Mouse (Mus musculus) liver, embryonic 11.5 days (tissue): ENCODE results near the gene Gm49337. TPM values are rescaled to one million over a fixed set of nuclear protein-coding genes. Genes with fewer than 3 reads are reported as not detected.
A peak's percentile ranks its signal among the peaks of the same experiment; 100 is the strongest.

Experiments
- ATAC-seq: fragments of 200-750 bp; cut with Nextera tagmentation; replicated peaks from 2 replicates; pipeline ENCODE4 v1.8.0; 2017; ENCODE audit warnings: moderate number of reproducible peaks, mild to moderate bottlenecking, moderate TSS enrichment, moderate library complexity; ENCODE audit not compliant: low FRiP score
- DNase-seq: peaks from one replicate; pipeline ENCODE4 v3.0.0-alpha.2; 2017; ENCODE audit warnings: low spot score
- H3K27ac ChIP-seq: fragments of 300-500 bp; sonication (generic); 2 replicates; pipeline ENCODE4 v1.5.1; 2014; ENCODE audit warnings: mild to moderate bottlenecking, low read depth, low read length, control low read depth
- H3K27me3 ChIP-seq: fragments of 300-500 bp; sonication (generic); replicated peaks from 2 replicates; pipeline ENCODE4 v1.6.1; 2014; ENCODE audit warnings: low read length, mixed read lengths; ENCODE audit not compliant: control insufficient read depth, insufficient read depth
- H3K36me3 ChIP-seq: fragments of 300-500 bp; sonication (generic); 2 replicates; pipeline ENCODE4 v1.6.1; 2014; ENCODE audit warnings: mild to moderate bottlenecking, low read length, moderate library complexity, mixed read lengths; ENCODE audit not compliant: control insufficient read depth, insufficient read depth
- H3K4me1 ChIP-seq: fragments of 300-500 bp; sonication (generic); replicated peaks from 2 replicates; pipeline ENCODE4 v1.6.1; 2014; ENCODE audit warnings: low read length, mixed read lengths; ENCODE audit not compliant: control insufficient read depth, insufficient read depth
- H3K4me2 ChIP-seq: fragments of 300-500 bp; sonication (generic); 2 replicates; pipeline ENCODE4 v1.6.1; 2014; ENCODE audit warnings: mild to moderate bottlenecking, control low read depth, moderate library complexity
- H3K4me3 ChIP-seq: fragments of 300-500 bp; sonication (generic); 2 replicates; pipeline ENCODE4 v1.5.1; 2014; ENCODE audit warnings: low read depth, low read length, control low read depth
- H3K9ac ChIP-seq: fragments of 300-500 bp; sonication (generic); 2 replicates; pipeline ENCODE4 v1.6.1; 2014; ENCODE audit warnings: low read depth, low read length, control low read depth
- H3K9me3 ChIP-seq: fragments of 300-500 bp; sonication (generic); 2 replicates; pipeline ENCODE4 v1.6.1; 2016; ENCODE audit warnings: low read length, inconsistent platforms, mixed read lengths; ENCODE audit not compliant: control insufficient read depth
- WGBS: fragments of 180-500 bp; shearing (Covaris S2); extraction: QIAGEN DNeasy Blood & Tissue Kit; methylation state at CpG from one replicate; pipeline ENCODE4 v1.1.7; 2014; 5-methylcytosine and 5-hydroxymethylcytosine counted together
- polyA plus RNA-seq: library from polyadenylated mRNA; unstranded; fragments of >200 nt; fragmentation: Nextera tagmentation; extraction: Ambion mirVana; gene quantifications from 2 replicates; pipeline ENCODE4 v1.2.1, GENCODE M21; 2014

The Gm49337 gene
- polyA plus RNA-seq, 1 experiment from 2014 or later, result not detected

GRCm38 (mm10) chr4:116168617-116169352, 4.4 kb upstream of the Gm49337 start:
- H3K4me2 ChIP-seq, result no peak overlapping the region
- no peak overlapping the region for H3K4me3 ChIP-seq
- H3K27me3 ChIP-seq, result no peaks in the 10 kb centered on the region
- 73% methylated on average over 7 of the region's 8 CpGs for WGBS
- no peak; the same call in 1 of the 2 replicates for ATAC-seq
- H3K27ac ChIP-seq, result no peak overlapping the region
- H3K4me1 ChIP-seq, result no peaks in the 10 kb centered on the region; the same call in 1 of the 2 replicates
- no peak for DNase-seq
- H3K36me3 ChIP-seq, result no peaks in the 10 kb centered on the region
- no peak overlapping the region for H3K9ac ChIP-seq
- no peaks in the 10 kb centered on the region for H3K9me3 ChIP-seq

DNA sequence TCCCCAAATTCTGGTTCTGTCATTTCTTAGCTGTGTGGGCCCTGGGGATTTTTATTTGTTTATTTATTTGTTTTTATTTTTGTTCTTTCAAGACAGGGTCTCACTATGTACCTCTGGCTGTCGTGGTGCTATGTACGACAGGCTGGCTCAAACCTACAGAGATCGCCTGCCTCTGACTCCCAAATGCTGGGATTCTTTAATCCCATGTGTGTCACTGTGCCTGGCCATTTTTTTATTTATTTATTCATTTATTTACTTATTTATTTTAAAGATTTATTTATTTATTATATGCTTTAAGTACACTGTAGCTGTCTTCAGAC, 3.9 kb upstream of the Gm49337 start:
- Histone ChIP-seq H3K4me2 (no peak overlapping the region), H3K36me3 (no peaks in the 10 kb centered on the region), H3K27me3 (no peaks in the 10 kb centered on the region), H3K9me3 (no peaks in the 10 kb centered on the region), H3K9ac (no peak overlapping the region), H3K4me1 (peaks cover 2% of the 10 kb centered on the region), H3K4me3 (no peak overlapping the region), H3K27ac (no peak overlapping the region)
- DNase-seq, result no peak
- no peak for ATAC-seq
- WGBS, result 66% methylated on average over 3 of the region's 3 CpGs

DNA sequence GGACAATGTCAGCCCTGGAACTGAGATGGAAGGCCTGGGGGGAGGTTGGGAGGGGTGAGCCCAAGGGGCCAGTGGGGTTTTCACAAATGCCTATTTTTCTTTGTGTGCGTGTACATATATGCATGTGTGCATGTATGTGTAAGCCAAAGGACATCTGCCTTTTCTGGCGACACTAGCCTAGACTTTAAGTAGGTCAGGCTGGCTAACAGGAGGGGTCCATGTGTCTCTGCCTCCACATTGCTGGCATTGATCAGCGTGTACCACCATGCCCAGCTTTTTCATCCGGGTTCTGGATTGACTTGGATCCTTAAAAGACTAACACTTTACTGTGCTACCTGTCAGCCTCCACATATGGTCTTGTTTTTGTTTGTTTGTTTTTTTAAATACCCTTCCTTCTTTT, 568 bp downstream of the Gm49337 start:
- H3K9ac ChIP-seq, result no peak overlapping the region
- no peak overlapping the region for H3K4me3 ChIP-seq
- WGBS, result 84% methylated on average over 4 of the region's 4 CpGs
- no peaks in the 10 kb centered on the region for H3K9me3 ChIP-seq
- no peak overlapping the region for H3K27ac ChIP-seq
- H3K4me1 ChIP-seq, result peaks cover 27% of the 10 kb centered on the region
- H3K27me3 ChIP-seq, result no peaks in the 10 kb centered on the region
- no peak for DNase-seq
- no peak for ATAC-seq
- H3K36me3 ChIP-seq, result no peaks in the 10 kb centered on the region
- no peak overlapping the region for H3K4me2 ChIP-seq

DNA sequence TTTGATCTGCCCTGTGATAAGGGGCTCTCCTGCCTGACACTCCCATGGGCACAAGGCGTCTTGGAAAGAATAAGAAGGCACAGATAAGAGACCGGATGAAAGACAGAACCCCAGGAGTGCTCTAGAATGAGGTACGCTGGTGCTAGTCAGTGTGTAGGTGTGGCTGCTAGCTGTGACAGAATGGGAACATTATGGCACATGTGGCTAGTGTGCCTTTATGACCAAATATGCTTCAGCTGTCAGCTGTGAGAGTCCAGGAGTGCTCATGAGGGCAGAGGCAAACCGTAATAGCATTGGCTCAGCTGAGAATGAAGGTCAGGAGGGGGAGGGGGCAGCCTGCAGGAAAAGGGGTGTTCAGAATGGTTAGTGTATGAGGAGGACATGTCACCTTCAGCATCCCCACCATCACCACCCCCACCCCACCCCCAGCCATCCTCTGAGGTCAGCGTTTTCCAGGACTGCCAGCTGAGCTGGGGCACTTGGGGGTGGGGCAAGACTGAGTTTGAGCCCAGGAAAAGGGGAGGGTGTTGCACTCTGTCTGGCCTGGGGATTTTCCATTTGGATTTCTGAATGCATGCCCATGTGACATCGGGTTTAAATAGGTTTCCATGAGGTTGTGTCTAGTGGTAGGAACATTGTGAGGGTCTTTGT, 1.4 kb downstream of the Gm49337 start:
- no peak overlapping the region for H3K27ac ChIP-seq
- peaks cover 2% of the 10 kb centered on the region; the same call in 1 of the 2 replicates for H3K27me3 ChIP-seq
- no peak overlapping the region for H3K4me2 ChIP-seq
- ATAC-seq (no peak), DNase-seq (no peak)
- H3K4me3 ChIP-seq, result no peak overlapping the region
- 40% methylated on average over 6 of the region's 6 CpGs for WGBS
- H3K9me3 ChIP-seq, result no peaks in the 10 kb centered on the region
- no peaks in the 10 kb centered on the region for H3K36me3 ChIP-seq
- no peak overlapping the region for H3K9ac ChIP-seq
- H3K4me1 ChIP-seq, result peaks cover 27% of the 10 kb centered on the region

DNA sequence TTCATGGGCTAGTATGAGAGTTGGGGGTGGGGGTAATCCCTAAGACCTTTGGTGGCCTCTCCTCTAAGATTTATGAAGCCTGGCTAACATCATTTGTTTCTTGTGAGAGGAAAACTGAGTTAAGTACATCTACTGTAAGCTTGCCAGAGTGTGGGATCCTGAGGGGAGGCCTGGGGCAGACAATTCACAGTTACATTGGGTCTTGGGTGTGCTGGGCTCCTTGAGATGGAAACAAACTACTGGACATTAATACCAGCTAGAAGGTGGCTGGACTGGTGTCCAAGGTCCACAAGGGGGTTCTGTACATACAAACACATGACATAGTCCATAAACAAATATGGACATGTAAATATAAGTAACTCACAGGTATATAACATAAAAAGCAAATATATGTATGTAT, 2.0 kb downstream of the Gm49337 start:
- Histone ChIP-seq H3K9ac (0 out of 2 replicates have a peak overlapping the region, but pooled peaks have one; percentile 14), H3K36me3 (no peaks in the 10 kb centered on the region), H3K9me3 (no peaks in the 10 kb centered on the region), H3K4me1 (peaks cover 27% of the 10 kb centered on the region), H3K4me2 (no peak overlapping the region; the same call in 1 of the 2 replicates), H3K4me3 (no peak overlapping the region), H3K27me3 (peaks cover 2% of the 10 kb centered on the region; the same call in 1 of the 2 replicates), H3K27ac (no peak overlapping the region)
- DNase-seq, result no peak
- ATAC-seq, result no peak

DNA sequence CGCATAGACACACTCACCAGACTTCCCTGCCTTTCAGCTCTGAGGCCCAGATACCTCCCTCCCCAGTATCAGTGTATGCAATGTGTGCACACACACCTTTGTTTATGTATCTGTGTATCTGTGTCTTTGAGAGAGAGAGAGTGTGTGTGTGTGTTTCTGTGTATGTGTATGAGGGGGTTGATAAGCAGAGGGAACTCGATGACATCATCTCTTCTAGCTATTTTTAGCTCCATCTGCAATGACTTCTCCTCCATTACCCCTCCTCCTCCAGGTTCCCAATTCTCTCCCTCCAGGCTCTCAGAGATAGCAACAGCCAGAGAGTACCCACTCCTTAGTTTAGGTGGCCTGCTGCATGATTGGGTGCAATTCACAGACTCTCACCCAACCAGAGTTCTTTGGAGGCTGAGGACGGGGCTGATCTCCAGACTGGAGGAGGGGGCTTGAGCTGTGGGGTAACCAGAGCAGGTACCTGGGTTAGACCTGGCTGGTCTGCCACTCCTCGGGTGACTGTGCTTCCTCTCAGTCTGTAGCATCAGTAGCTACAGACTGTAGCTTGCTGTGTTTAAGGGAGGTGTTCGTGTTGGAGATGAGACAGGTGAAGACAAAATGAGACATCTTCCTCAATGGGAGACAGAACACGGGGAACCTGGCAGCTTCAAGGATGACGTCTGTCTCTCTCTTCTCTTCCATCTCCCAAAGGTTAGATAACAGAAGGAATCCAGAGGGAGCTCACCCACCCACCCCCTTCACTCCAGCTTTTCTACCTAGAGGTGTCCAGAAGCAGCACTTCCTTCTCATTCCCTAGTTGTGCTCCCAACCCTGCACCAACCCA, 2.7 kb downstream of the Gm49337 start:
- H3K36me3 ChIP-seq, result no peaks in the 10 kb centered on the region
- peaks cover 2% of the 10 kb centered on the region; the same call in 1 of the 2 replicates for H3K27me3 ChIP-seq
- peak overlapping the region; percentile 49 for H3K4me2 ChIP-seq
- H3K4me3 ChIP-seq, result no peak overlapping the region
- H3K9ac ChIP-seq, result peak overlapping the region; percentile 30; the same call in 1 of the 2 replicates
- H3K9me3 ChIP-seq, result no peaks in the 10 kb centered on the region
- DNase-seq (no peak), ATAC-seq (peak; percentile 89)
- 33% methylated on average over 7 of the region's 7 CpGs for WGBS
- peaks cover 27% of the 10 kb centered on the region for H3K4me1 ChIP-seq
- H3K27ac ChIP-seq, result peak overlapping the region; percentile 45; the same call in 1 of the 2 replicates

DNA sequence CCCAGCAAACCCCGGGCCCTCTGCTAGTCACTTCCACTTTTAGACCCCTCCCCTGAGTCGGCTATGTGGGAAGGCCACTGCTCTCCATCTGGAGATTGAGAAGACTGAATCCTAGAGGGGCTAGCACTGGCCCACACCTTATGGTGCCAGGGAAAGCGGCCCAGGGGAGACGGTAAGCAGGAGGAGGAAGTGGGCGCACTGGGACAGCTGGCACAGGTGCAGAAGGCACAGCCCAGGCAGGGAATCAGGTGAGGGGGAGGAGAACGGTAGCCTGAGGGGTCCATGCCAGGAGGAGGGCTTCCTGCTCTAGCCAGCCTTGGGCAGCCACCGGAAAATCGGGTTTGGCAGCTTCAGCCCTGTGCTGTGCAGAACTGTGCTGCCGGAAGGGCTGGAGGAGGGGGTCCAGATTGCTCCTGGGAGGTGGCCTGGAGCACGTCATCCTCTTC, 3.4 kb downstream of the Gm49337 start:
- DNase-seq, result no peak
- WGBS, result 13% methylated on average over 10 of the region's 10 CpGs
- Histone ChIP-seq H3K4me3 (0 out of 2 replicates have a peak overlapping the region, but pooled peaks have one; percentile 14), H3K27me3 (peaks cover 2% of the 10 kb centered on the region; the same call in 1 of the 2 replicates), H3K4me2 (peak overlapping the region; percentile 49), H3K9me3 (no peaks in the 10 kb centered on the region), H3K27ac (peak overlapping the region; percentile 45; the same call in 1 of the 2 replicates), H3K36me3 (no peaks in the 10 kb centered on the region), H3K9ac (no peak overlapping the region), H3K4me1 (peaks cover 27% of the 10 kb centered on the region)
- peak; percentile 24 for ATAC-seq

DNA sequence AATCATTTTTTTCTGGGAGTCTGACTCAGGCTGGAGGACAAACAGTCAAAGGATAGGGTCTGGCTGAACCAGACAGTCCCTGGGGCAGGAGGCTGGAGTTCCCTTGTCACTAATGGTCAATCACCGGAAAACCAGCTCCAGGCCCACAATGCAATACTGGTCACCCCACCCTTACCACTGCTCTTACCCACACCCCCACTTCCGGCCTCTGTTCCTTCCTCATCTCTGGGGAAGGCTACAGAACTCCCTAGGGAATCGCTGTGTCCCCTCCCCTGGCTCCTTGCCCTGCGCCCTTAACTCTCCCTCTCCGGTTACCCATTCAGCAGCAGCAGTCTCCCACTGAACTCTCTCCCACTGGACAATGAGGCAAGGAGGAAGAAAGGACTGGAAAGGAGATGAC, 4.0 kb downstream of the Gm49337 start:
- DNase-seq (no peak), ATAC-seq (peak; percentile 27; the same call in 1 of the 2 replicates)
- H3K36me3 ChIP-seq, result no peaks in the 10 kb centered on the region
- H3K4me1 ChIP-seq, result peaks cover 27% of the 10 kb centered on the region
- H3K9ac ChIP-seq, result no peak overlapping the region
- H3K4me3 ChIP-seq, result no peak overlapping the region
- peaks cover 7% of the 10 kb centered on the region; the same call in 1 of the 2 replicates for H3K27me3 ChIP-seq
- peak overlapping the region; percentile 49; the same call in 1 of the 2 replicates for H3K4me2 ChIP-seq
- peak overlapping the region; percentile 6; the same call in 1 of the 2 replicates for H3K27ac ChIP-seq
- no peaks in the 10 kb centered on the region for H3K9me3 ChIP-seq
- WGBS, result 23% methylated on average over 5 of the region's 5 CpGs
